Mouse (Mus musculus): Measurements from ENCODE around the gene Klc3. TPM values are rescaled to one million over a fixed set of nuclear protein-coding genes. Genes with fewer than 3 reads are reported as not detected.

Klc3 gene
- 1.6 and 1.9 TPM in 2 replicates for polyA plus RNA-seq (2011; ENCODE audit: insufficient read depth, insufficient read length, low replicate concordance, missing spikeins)

DNA sequence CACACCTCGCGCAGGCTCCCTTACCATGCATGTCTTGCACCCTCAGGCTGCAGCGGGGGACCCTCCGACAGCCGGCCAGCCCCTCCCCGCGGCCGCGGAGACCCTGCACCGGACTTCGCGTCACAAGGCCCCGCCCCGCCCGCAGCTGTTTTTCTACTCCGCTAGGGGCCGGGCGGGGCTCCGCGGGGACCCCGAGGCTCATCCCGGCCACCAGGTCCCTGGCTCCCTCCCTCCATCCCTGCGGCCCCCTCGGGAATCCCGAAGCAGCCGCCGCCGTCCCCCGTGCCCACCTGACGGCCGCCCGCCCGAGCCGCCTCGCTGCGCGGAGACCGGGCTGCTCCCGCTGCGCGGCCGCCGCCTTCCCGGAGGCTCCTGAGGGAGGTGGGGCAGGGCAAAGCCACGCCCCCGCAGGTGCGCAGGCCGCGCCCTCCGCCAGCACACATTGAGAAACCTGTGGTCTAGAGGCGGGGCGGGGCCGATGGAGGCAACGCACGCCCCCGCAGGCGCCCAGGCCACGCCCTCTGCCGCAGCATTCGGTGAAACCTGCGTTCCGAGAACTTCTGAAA lies at the start of gene Klc3:
Gene Klc3 (minus strand): TSS at position 374 of the 566 bp plus-strand sequence.
- no peak within 1 kb of the TSS for H3K27ac ChIP-seq (ENCODE audit: control insufficient read depth, insufficient read depth, low read depth, low read length, poor library complexity)
- WGBS: 1% methylated on average over 62 of the region's 62 CpGs
- TF ChIP-seq CTCF (IDR thresholded peaks at IDR 0.05; ENCODE audit: control insufficient read depth, insufficient read depth, low read length): no peak
- no peak for TF ChIP-seq POLR2A (IDR thresholded peaks at IDR 0.05; ENCODE audit: borderline replicate concordance, control insufficient read depth, low read depth, low read length)
- no peaks in the 10 kb centered on the region; the same call in 1 of the 2 replicates for H3K4me1 ChIP-seq (ENCODE audit: control insufficient read depth, insufficient read depth, low read length)
- H3K4me3 ChIP-seq (replicated peaks; ENCODE audit: control insufficient read depth, low read depth, low read length): peak within 1 kb of the TSS; percentile 0

GRCm38 (mm10) chr7:19449165-19449564 lies 45.3 kb upstream of the Klc3 start:
- Histone ChIP-seq H3K27ac (ENCODE audit: control insufficient read depth, insufficient read depth, low read depth, low read length, poor library complexity) (no peak overlapping the region), H3K4me1 (ENCODE audit: control insufficient read depth, insufficient read depth, low read length) (no peaks in the 10 kb centered on the region), H3K4me3 (replicated peaks; ENCODE audit: control insufficient read depth, low read depth, low read length) (no peak overlapping the region)
- TF ChIP-seq CTCF (IDR thresholded peaks at IDR 0.05; ENCODE audit: control insufficient read depth, insufficient read depth, low read length) (no peak), POLR2A (IDR thresholded peaks at IDR 0.05; ENCODE audit: borderline replicate concordance, control insufficient read depth, low read depth, low read length) (no peak)
- WGBS: 94% methylated on average over 12 of the region's 12 CpGs

GRCm38 (mm10) chr7:19447689-19448088 lies 43.8 kb upstream of the Klc3 start:
- 92% methylated on average over 16 of the region's 16 CpGs for WGBS
- H3K4me1 ChIP-seq (ENCODE audit: control insufficient read depth, insufficient read depth, low read length): no peaks in the 10 kb centered on the region

GRCm38 (mm10) chr7:19444801-19445200 lies 40.9 kb upstream of the Klc3 start:
- TF ChIP-seq CTCF (IDR thresholded peaks at IDR 0.05; ENCODE audit: control insufficient read depth, insufficient read depth, low read length) (no peak), POLR2A (IDR thresholded peaks at IDR 0.05; ENCODE audit: borderline replicate concordance, control insufficient read depth, low read depth, low read length) (no peak)
- H3K27ac ChIP-seq (ENCODE audit: control insufficient read depth, insufficient read depth, low read depth, low read length, poor library complexity): no peak overlapping the region
- H3K4me1 ChIP-seq (ENCODE audit: control insufficient read depth, insufficient read depth, low read length): no peaks in the 10 kb centered on the region
- no peak overlapping the region for H3K4me3 ChIP-seq (replicated peaks; ENCODE audit: control insufficient read depth, low read depth, low read length)
- 84% methylated on average over 12 of the region's 12 CpGs for WGBS

More at GRCm38 (mm10) chr7:19447689-19448088, 43.8 kb upstream of the Klc3 start:
- no peak overlapping the region for H3K27ac ChIP-seq (ENCODE audit: control insufficient read depth, insufficient read depth, low read depth, low read length, poor library complexity)
- no peak overlapping the region for H3K4me3 ChIP-seq (replicated peaks; ENCODE audit: control insufficient read depth, low read depth, low read length)
- no peak for TF ChIP-seq CTCF (IDR thresholded peaks at IDR 0.05; ENCODE audit: control insufficient read depth, insufficient read depth, low read length)

DNA sequence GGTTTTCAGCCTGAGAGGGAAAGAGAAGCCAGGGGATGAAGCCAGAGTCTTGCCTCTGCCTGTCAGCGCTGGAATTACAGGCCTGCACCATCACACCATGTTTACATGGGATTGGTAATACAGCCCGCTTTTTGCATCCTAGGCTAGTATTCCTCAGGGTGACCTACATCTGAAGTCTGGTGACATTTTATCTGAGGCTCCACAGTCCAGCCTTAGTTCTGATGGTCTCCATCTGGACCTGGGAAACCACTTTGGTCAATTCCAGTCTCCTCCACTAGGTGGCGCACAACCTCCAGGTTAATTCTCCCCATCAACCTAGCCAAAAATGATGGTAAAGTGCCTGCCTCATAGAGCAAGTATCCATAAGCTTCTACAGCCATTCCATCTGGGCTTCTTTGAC lies 39.4 kb upstream of the Klc3 start:
- 55% methylated on average over 3 of the region's 3 CpGs for WGBS
- H3K4me3 ChIP-seq (replicated peaks; ENCODE audit: control insufficient read depth, low read depth, low read length): no peak overlapping the region
- no peak overlapping the region for H3K27ac ChIP-seq (ENCODE audit: control insufficient read depth, insufficient read depth, low read depth, low read length, poor library complexity)
- H3K4me1 ChIP-seq (ENCODE audit: control insufficient read depth, insufficient read depth, low read length): no peaks in the 10 kb centered on the region
- peak; percentile 85 for TF ChIP-seq CTCF (IDR thresholded peaks at IDR 0.05; ENCODE audit: control insufficient read depth, insufficient read depth, low read length)
- TF ChIP-seq POLR2A (IDR thresholded peaks at IDR 0.05; ENCODE audit: borderline replicate concordance, control insufficient read depth, low read depth, low read length): no peak

DNA sequence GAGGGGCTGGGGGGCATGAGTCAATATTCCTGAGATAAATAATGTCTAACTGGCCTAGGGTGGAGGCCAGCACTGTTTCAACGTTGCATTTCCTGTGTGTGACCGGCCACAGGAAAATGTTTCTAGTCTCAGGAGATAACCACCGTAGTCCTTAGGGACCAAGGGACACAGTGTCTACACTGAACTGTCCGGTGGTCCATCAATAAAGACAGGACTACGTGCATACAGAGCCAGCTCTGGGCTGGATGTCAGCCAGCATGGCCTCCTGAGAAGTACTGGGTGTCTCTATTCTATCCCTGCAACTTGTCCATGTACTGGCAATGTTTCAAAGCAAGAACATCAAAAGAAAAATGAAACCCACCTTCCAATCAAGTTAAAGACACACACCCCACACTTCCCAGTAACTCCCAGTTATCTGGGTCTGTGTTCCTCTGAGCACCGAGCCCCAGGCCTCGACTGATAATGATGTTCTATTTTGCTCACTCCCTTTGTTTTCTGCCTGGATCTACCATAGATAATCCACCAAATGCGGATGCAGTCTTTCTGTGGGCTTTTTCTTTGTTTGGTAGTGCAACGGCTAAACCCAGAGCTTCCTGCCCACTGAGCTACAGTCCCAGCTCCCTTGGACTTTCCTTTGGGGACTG lies 37.7 kb upstream of the Klc3 start:
- H3K4me3 ChIP-seq (replicated peaks; ENCODE audit: control insufficient read depth, low read depth, low read length): no peak overlapping the region
- no peaks in the 10 kb centered on the region for H3K4me1 ChIP-seq (ENCODE audit: control insufficient read depth, insufficient read depth, low read length)
- WGBS: 73% methylated on average over 9 of the region's 9 CpGs
- TF ChIP-seq CTCF (IDR thresholded peaks at IDR 0.05; ENCODE audit: control insufficient read depth, insufficient read depth, low read length): no peak
- no peak for TF ChIP-seq POLR2A (IDR thresholded peaks at IDR 0.05; ENCODE audit: borderline replicate concordance, control insufficient read depth, low read depth, low read length)
- H3K27ac ChIP-seq (ENCODE audit: control insufficient read depth, insufficient read depth, low read depth, low read length, poor library complexity): no peak overlapping the region

GRCm38 (mm10) chr7:19437048-19437447 lies 33.1 kb upstream of the Klc3 start:
- H3K4me3 ChIP-seq (replicated peaks; ENCODE audit: control insufficient read depth, low read depth, low read length): no peak overlapping the region
- 81% methylated on average over 9 of the region's 9 CpGs for WGBS

DNA sequence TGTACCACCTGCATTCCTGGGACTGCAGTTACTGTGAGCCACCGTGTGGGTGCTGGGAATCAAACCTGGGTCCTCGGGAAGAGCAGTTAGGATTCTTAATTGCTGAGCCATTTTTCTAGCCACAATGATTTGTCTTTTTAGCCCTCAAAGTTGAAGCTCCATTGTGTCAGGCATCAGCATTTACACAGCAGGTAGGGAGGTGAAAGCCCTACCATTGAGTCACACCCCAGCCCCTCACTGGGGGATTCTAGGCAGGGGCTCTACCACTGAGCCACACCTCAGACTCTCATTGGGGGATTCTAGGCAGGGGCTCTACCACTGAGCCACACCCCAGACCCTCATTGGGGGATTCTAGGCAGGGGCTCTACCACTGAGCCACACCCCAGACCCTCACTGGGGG lies 32.4 kb upstream of the Klc3 start:
- Histone ChIP-seq H3K4me3 (replicated peaks; ENCODE audit: control insufficient read depth, low read depth, low read length) (no peak overlapping the region), H3K4me1 (ENCODE audit: control insufficient read depth, insufficient read depth, low read length) (no peaks in the 10 kb centered on the region), H3K27ac (ENCODE audit: control insufficient read depth, insufficient read depth, low read depth, low read length, poor library complexity) (no peak overlapping the region)
- 96% methylated on average over 2 of the region's 2 CpGs for WGBS
- no peak for TF ChIP-seq CTCF (IDR thresholded peaks at IDR 0.05; ENCODE audit: control insufficient read depth, insufficient read depth, low read length)
- TF ChIP-seq POLR2A (IDR thresholded peaks at IDR 0.05; ENCODE audit: borderline replicate concordance, control insufficient read depth, low read depth, low read length): no peak

More at GRCm38 (mm10) chr7:19437048-19437447, 33.1 kb upstream of the Klc3 start:
- no peak for TF ChIP-seq POLR2A (IDR thresholded peaks at IDR 0.05; ENCODE audit: borderline replicate concordance, control insufficient read depth, low read depth, low read length)
- TF ChIP-seq CTCF (IDR thresholded peaks at IDR 0.05; ENCODE audit: control insufficient read depth, insufficient read depth, low read length): no peak
- Histone ChIP-seq H3K4me1 (ENCODE audit: control insufficient read depth, insufficient read depth, low read length) (no peaks in the 10 kb centered on the region), H3K27ac (ENCODE audit: control insufficient read depth, insufficient read depth, low read depth, low read length, poor library complexity) (no peak overlapping the region)
